In the genomic region with DNA sequence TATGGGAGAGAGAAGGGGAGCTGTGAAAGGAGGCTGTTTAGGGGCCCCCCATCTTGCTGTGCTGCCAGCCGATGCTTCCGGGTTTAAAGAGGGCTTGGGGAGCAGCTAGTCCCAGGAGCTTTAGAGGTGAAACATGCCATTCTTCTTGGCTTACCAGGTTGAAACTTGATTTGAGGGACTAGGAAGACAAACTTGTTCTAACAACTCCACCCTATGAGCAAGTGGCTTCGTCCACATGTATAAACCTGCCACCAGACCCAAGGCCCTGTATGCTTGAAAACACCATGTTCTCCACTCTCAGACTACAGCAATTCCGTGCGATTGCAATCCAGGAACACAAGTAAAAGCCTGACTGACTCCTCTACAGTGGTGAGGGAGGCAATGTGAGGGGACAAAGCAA, we compare ENCODE assay signal across 26 mouse cellular contexts. TPM values are rescaled to one million over a fixed set of nuclear protein-coding genes. Genes with fewer than 3 reads are reported as not detected.
A peak's percentile ranks its signal among the peaks of the same experiment; 100 is the strongest.
DNase-seq lines count a peak whose midpoint lies in the region; ATAC-seq and TF ChIP-seq lines count a peak whose summit lies in the region.
"Had no signal": no experiment of that assay in that cellular context is flagged by ENCODE, and none has a peak within 500 bp of the region (broad histone marks: within the 10 kb centered on the region; RNA-seq: fewer than 3 reads in every experiment).

No protein-coding gene starts in this region.

- no peak overlapping the region for H3K9ac ChIP-seq in heart, embryonic 16.5 days (ENCODE audit: low read length)
- no peak overlapping the region for H3K9ac ChIP-seq in embryonic facial prominence, embryonic 14.5 days (ENCODE audit: low read depth, low read length)
- H3K9ac ChIP-seq in limb, embryonic 14.5 days (ENCODE audit: low read depth, low read length, severe bottlenecking): no peak overlapping the region
- H3K9ac ChIP-seq in stomach, postnatal 0 days (ENCODE audit: low read length): no peak overlapping the region
- H3K9ac ChIP-seq: forebrain, embryonic 13.5 days; liver, embryonic 13.5 days; midbrain, embryonic 13.5 days had no signal

- no peak overlapping the region for H3K4me2 ChIP-seq in heart, embryonic 16.5 days (ENCODE audit: low read depth, low read length)
- no peak overlapping the region for H3K4me2 ChIP-seq in embryonic facial prominence, embryonic 14.5 days (ENCODE audit: low read depth, low read length)
- no peak overlapping the region for H3K4me2 ChIP-seq in limb, embryonic 14.5 days (replicated peaks; ENCODE audit: low read depth, low read length, severe bottlenecking)
- H3K4me2 ChIP-seq in stomach, postnatal 0 days (replicated peaks; ENCODE audit: low read depth): no peak overlapping the region
- H3K4me2 ChIP-seq: forebrain, embryonic 13.5 days; heart, embryonic 11.5 days; liver, embryonic 13.5 days; midbrain, embryonic 13.5 days had no signal

- H3K27ac ChIP-seq in heart, embryonic 16.5 days (ENCODE audit: low read length): peak overlapping the region; percentile 37; the same call in 1 of the 2 replicates
- peak overlapping the region; percentile 63; the same call in 1 of the 2 replicates for H3K27ac ChIP-seq in embryonic facial prominence, embryonic 14.5 days (replicated peaks; ENCODE audit: low read depth, low read length)
- no peak overlapping the region for H3K27ac ChIP-seq in limb, embryonic 14.5 days (replicated peaks; ENCODE audit: low read depth, low read length)
- peak overlapping the region; percentile 80 for H3K27ac ChIP-seq in stomach, postnatal 0 days (replicated peaks)
- H3K27ac ChIP-seq: forebrain, embryonic 13.5 days; liver, embryonic 13.5 days; macrophage; midbrain, embryonic 13.5 days had no signal

- no peaks in the 10 kb centered on the region for H3K27me3 ChIP-seq in heart, embryonic 16.5 days (ENCODE audit: control insufficient read depth, insufficient read depth, low read length)
- H3K27me3 ChIP-seq in embryonic facial prominence, embryonic 14.5 days (replicated peaks; ENCODE audit: control insufficient read depth, insufficient read depth, low read length): no peaks in the 10 kb centered on the region
- H3K27me3 ChIP-seq in limb, embryonic 14.5 days (ENCODE audit: control insufficient read depth, insufficient read depth, low read length): no peaks in the 10 kb centered on the region
- H3K27me3 ChIP-seq in stomach, postnatal 0 days (ENCODE audit: control insufficient read depth, insufficient read depth, low read length): no peaks in the 10 kb centered on the region
- H3K27me3 ChIP-seq: forebrain, embryonic 13.5 days; liver, embryonic 13.5 days; midbrain, embryonic 13.5 days; Patski had no signal

- no peak for ATAC-seq in heart, embryonic 16.5 days (replicated peaks; ENCODE audit: extremely low read depth, insufficient read depth, low FRiP score)
- peak; percentile 60; the same call in 1 of the 2 replicates for ATAC-seq in embryonic facial prominence, embryonic 14.5 days (ENCODE audit: low read depth)
- no peak for ATAC-seq in limb, embryonic 14.5 days (ENCODE audit: low FRiP score, low read depth)
- peak; percentile 51; the same call in 1 of the 2 replicates for ATAC-seq in stomach, postnatal 0 days (ENCODE audit: low FRiP score, low TSS enrichment)
- ATAC-seq in granulocyte monocyte progenitor cell, adult 5-6 weeks (replicated peaks; ENCODE audit: poor library complexity, severe bottlenecking): no peak
- ATAC-seq: forebrain, embryonic 13.5 days; hindbrain, embryonic 16.5 days; midbrain, embryonic 13.5 days; Patski had no signal

- no peak overlapping the region for H3K4me3 ChIP-seq in heart, embryonic 16.5 days (ENCODE audit: low read length)
- H3K4me3 ChIP-seq in embryonic facial prominence, embryonic 14.5 days (ENCODE audit: low read depth, low read length): no peak overlapping the region
- H3K4me3 ChIP-seq in limb, embryonic 14.5 days (replicated peaks; ENCODE audit: low read length): no peak overlapping the region
- H3K4me3 ChIP-seq in stomach, postnatal 0 days (ENCODE audit: low read depth, low read length): no peak overlapping the region
- H3K4me3 ChIP-seq: forebrain, embryonic 13.5 days; liver, embryonic 13.5 days; midbrain, embryonic 13.5 days had no signal

- intact Hi-C loops in heart, postnatal 14 days (cut with DNase I): no loop called here

- H3K9me3 ChIP-seq in heart, embryonic 16.5 days (replicated peaks; ENCODE audit: control insufficient read depth, low read length): no peaks in the 10 kb centered on the region
- H3K9me3 ChIP-seq in embryonic facial prominence, embryonic 14.5 days (ENCODE audit: control insufficient read depth, low read length): no peaks in the 10 kb centered on the region
- no peaks in the 10 kb centered on the region for H3K9me3 ChIP-seq in limb, embryonic 14.5 days (ENCODE audit: control insufficient read depth, low read length)
- H3K9me3 ChIP-seq in stomach, postnatal 0 days (ENCODE audit: control insufficient read depth, low read length): no peaks in the 10 kb centered on the region
- H3K9me3 ChIP-seq: forebrain, embryonic 13.5 days; liver, embryonic 13.5 days; midbrain, embryonic 13.5 days had no signal

- TF ChIP-seq EP300 in stomach, postnatal 0 days (optimal IDR thresholded peaks at IDR 0.05): peak; percentile 79

- peaks cover 34% of the 10 kb centered on the region for H3K36me3 ChIP-seq in heart, embryonic 16.5 days (ENCODE audit: control insufficient read depth, insufficient read depth)
- H3K36me3 ChIP-seq in embryonic facial prominence, embryonic 14.5 days (ENCODE audit: control insufficient read depth, insufficient read depth, low read length): peaks cover 83% of the 10 kb centered on the region
- peaks cover 73% of the 10 kb centered on the region for H3K36me3 ChIP-seq in limb, embryonic 14.5 days (ENCODE audit: control insufficient read depth, insufficient read depth, low read length)
- H3K36me3 ChIP-seq in stomach, postnatal 0 days (ENCODE audit: control insufficient read depth, insufficient read depth, low read length): peaks cover 30% of the 10 kb centered on the region

- no peak for DNase-seq in heart, postnatal 14 days
- DNase-seq in embryonic facial prominence, embryonic 14.5 days (ENCODE audit: low spot score): peak; percentile 81
- peak; percentile 20 for DNase-seq in limb, embryonic 14.5 days (ENCODE audit: low spot score)
- DNase-seq in stomach, postnatal 0 days (ENCODE audit: low spot score): no peak
- DNase-seq in neural tube, embryonic 10.5 days (ENCODE audit: extremely low spot score, low spot score): no peak
- DNase-seq: adrenal gland, postnatal 14 days; cerebellum, adult 11 months; cerebellum, adult 9-10 months; gastrocnemius, postnatal 14 days; heart, adult 18-20 months; heart, postnatal 10 days; kidney, adult 8-10 months; kidney, postnatal 10 days; liver, embryonic 13.5 days; lung, adult 18-20 months; lung, postnatal 10 days; thymus, adult 18-20 months; thymus, postnatal 36 days had no signal

- TF ChIP-seq CTCF in stomach, postnatal 0 days (IDR thresholded peaks at IDR 0.05; ENCODE audit: low read depth): no peak

- WGBS in heart, embryonic 16.5 days: 83% methylated on average over 5 of the region's 5 CpGs
- 73% methylated on average over 5 of the region's 5 CpGs for WGBS in embryonic facial prominence, embryonic 14.5 days
- 74% methylated on average over 5 of the region's 5 CpGs for WGBS in limb, embryonic 14.5 days
- WGBS in stomach, postnatal 0 days: 82% methylated on average over 5 of the region's 5 CpGs

- H3K4me1 ChIP-seq in heart, embryonic 16.5 days (ENCODE audit: control insufficient read depth, insufficient read depth, low read length): no peaks in the 10 kb centered on the region
- no peaks in the 10 kb centered on the region for H3K4me1 ChIP-seq in embryonic facial prominence, embryonic 14.5 days (ENCODE audit: control insufficient read depth, insufficient read depth, low read length)
- H3K4me1 ChIP-seq in limb, embryonic 14.5 days (ENCODE audit: control insufficient read depth, insufficient read depth, low read length): no peaks in the 10 kb centered on the region
- H3K4me1 ChIP-seq in stomach, postnatal 0 days (replicated peaks; ENCODE audit: control insufficient read depth, insufficient read depth): no peaks in the 10 kb centered on the region
- H3K4me1 ChIP-seq: forebrain, embryonic 13.5 days; liver, embryonic 13.5 days; midbrain, embryonic 13.5 days had no signal

- no peak for TF ChIP-seq POLR2A in limb, embryonic 14.5 days (IDR thresholded peaks at IDR 0.05; ENCODE audit: borderline replicate concordance, extremely low read depth, insufficient read depth, insufficient read length)

RNA-seq across cellular contexts. Expression of a gene that starts 7.8 kb away (rescaled TPM):
- 22.6 and 25.7 TPM in 2 replicates for polyA plus RNA-seq in heart, embryonic 16.5 days (2015; fragmentation: Nextera tagmentation; extraction: Ambion mirVana)
- total RNA-seq in heart, postnatal 14 days (2021): 1 to 10 TPM; 2.0 to 2.2 TPM
- 27.2 and 34.4 TPM in 2 replicates for polyA plus RNA-seq in embryonic facial prominence, embryonic 14.5 days (2014; fragmentation: Nextera tagmentation; extraction: Ambion mirVana)
- 15.7 and 24.3 TPM in 2 replicates for polyA plus RNA-seq in limb, embryonic 14.5 days (2012; rRNA removed)
- 32.9 and 36.5 TPM in 2 replicates for polyA plus RNA-seq in limb, embryonic 14.5 days (2014; fragmentation: Nextera tagmentation; extraction: Ambion mirVana)
- 10.6 and 11.8 TPM in 2 replicates for polyA plus RNA-seq in stomach, postnatal 0 days (2015; fragmentation: Nextera tagmentation; extraction: Ambion mirVana)
- 51.8 and 62.8 TPM in 2 replicates for total RNA-seq in granulocyte monocyte progenitor cell, adult 5-6 weeks (2014; fragmentation: Nextera tagmentation)
- total RNA-seq in granulocyte monocyte progenitor cell, adult 5-6 weeks (2017): 42.9 and 63.5 TPM in 2 replicates

RNA-seq across cellular contexts. Expression of a gene that starts 15.9 kb away (rescaled TPM):
- polyA plus RNA-seq in heart, embryonic 16.5 days (2015; fragmentation: Nextera tagmentation; extraction: Ambion mirVana): 38.6 and 41.7 TPM in 2 replicates
- total RNA-seq in heart, postnatal 14 days (2021): 10 to 100 TPM; 17.4 to 17.6 TPM
- 45.8 and 55.2 TPM in 2 replicates for polyA plus RNA-seq in embryonic facial prominence, embryonic 14.5 days (2014; fragmentation: Nextera tagmentation; extraction: Ambion mirVana)
- 40.2 and 61.6 TPM in 2 replicates for polyA plus RNA-seq in limb, embryonic 14.5 days (2012; rRNA removed)
- polyA plus RNA-seq in limb, embryonic 14.5 days (2014; fragmentation: Nextera tagmentation; extraction: Ambion mirVana): 42.4 and 44.4 TPM in 2 replicates
- polyA plus RNA-seq in stomach, postnatal 0 days (2015; fragmentation: Nextera tagmentation; extraction: Ambion mirVana): 42.3 and 42.4 TPM in 2 replicates
- total RNA-seq in granulocyte monocyte progenitor cell, adult 5-6 weeks (2014; fragmentation: Nextera tagmentation): 76.1 and 81.6 TPM in 2 replicates
- 68.2 and 82.4 TPM in 2 replicates for total RNA-seq in granulocyte monocyte progenitor cell, adult 5-6 weeks (2017)

RNA-seq across cellular contexts. Expression of a gene that starts 16.7 kb away (rescaled TPM):
- 14.5 and 14.9 TPM in 2 replicates for polyA plus RNA-seq in heart, embryonic 16.5 days (2015; fragmentation: Nextera tagmentation; extraction: Ambion mirVana)
- 10 to 100 TPM; 37.7 to 40.0 TPM for total RNA-seq in heart, postnatal 14 days (2021)
- 10.4 and 12.1 TPM in 2 replicates for polyA plus RNA-seq in embryonic facial prominence, embryonic 14.5 days (2014; fragmentation: Nextera tagmentation; extraction: Ambion mirVana)
- 53.6 and 65.4 TPM in 2 replicates for polyA plus RNA-seq in limb, embryonic 14.5 days (2012; rRNA removed)
- polyA plus RNA-seq in limb, embryonic 14.5 days (2014; fragmentation: Nextera tagmentation; extraction: Ambion mirVana): 11.3 and 12.7 TPM in 2 replicates
- 16.1 and 17.9 TPM in 2 replicates for polyA plus RNA-seq in stomach, postnatal 0 days (2015; fragmentation: Nextera tagmentation; extraction: Ambion mirVana)
- 12.3 and 15.7 TPM in 2 replicates for total RNA-seq in granulocyte monocyte progenitor cell, adult 5-6 weeks (2014; fragmentation: Nextera tagmentation)
- total RNA-seq in granulocyte monocyte progenitor cell, adult 5-6 weeks (2017): 20.0 and 27.4 TPM in 2 replicates

RNA-seq across cellular contexts. Expression of a gene that starts 16.7 kb away (rescaled TPM):
- polyA plus RNA-seq in heart, embryonic 16.5 days (2015; fragmentation: Nextera tagmentation; extraction: Ambion mirVana): 70.9 and 72.6 TPM in 2 replicates
- 10 to 100 TPM; 20.9 to 25.8 TPM for total RNA-seq in heart, postnatal 14 days (2021)
- polyA plus RNA-seq in embryonic facial prominence, embryonic 14.5 days (2014; fragmentation: Nextera tagmentation; extraction: Ambion mirVana): 55.7 and 60.2 TPM in 2 replicates
- polyA plus RNA-seq in limb, embryonic 14.5 days (2012; rRNA removed): 32.4 and 36.8 TPM in 2 replicates
- polyA plus RNA-seq in limb, embryonic 14.5 days (2014; fragmentation: Nextera tagmentation; extraction: Ambion mirVana): 52.5 and 52.7 TPM in 2 replicates
- polyA plus RNA-seq in stomach, postnatal 0 days (2015; fragmentation: Nextera tagmentation; extraction: Ambion mirVana): 29.7 and 29.8 TPM in 2 replicates
- total RNA-seq in granulocyte monocyte progenitor cell, adult 5-6 weeks (2014; fragmentation: Nextera tagmentation): 27.6 and 53.4 TPM in 2 replicates
- total RNA-seq in granulocyte monocyte progenitor cell, adult 5-6 weeks (2017): 25.8 and 43.7 TPM in 2 replicates

RNA-seq across cellular contexts. Expression of a gene that starts 20.6 kb away (rescaled TPM):
- polyA plus RNA-seq in heart, embryonic 16.5 days (2015; fragmentation: Nextera tagmentation; extraction: Ambion mirVana): 29.9 and 30.0 TPM in 2 replicates
- total RNA-seq in heart, postnatal 14 days (2021): 10 to 100 TPM; 16.8 to 21.4 TPM
- polyA plus RNA-seq in embryonic facial prominence, embryonic 14.5 days (2014; fragmentation: Nextera tagmentation; extraction: Ambion mirVana): 39.1 and 40.5 TPM in 2 replicates
- 49.1 and 64.3 TPM in 2 replicates for polyA plus RNA-seq in limb, embryonic 14.5 days (2012; rRNA removed)
- polyA plus RNA-seq in limb, embryonic 14.5 days (2014; fragmentation: Nextera tagmentation; extraction: Ambion mirVana): 41.9 and 43.3 TPM in 2 replicates
- 26.4 and 26.8 TPM in 2 replicates for polyA plus RNA-seq in stomach, postnatal 0 days (2015; fragmentation: Nextera tagmentation; extraction: Ambion mirVana)
- 26.8 and 35.8 TPM in 2 replicates for total RNA-seq in granulocyte monocyte progenitor cell, adult 5-6 weeks (2014; fragmentation: Nextera tagmentation)
- total RNA-seq in granulocyte monocyte progenitor cell, adult 5-6 weeks (2017): 30.5 and 32.2 TPM in 2 replicates

Comparison
In these comparisons a context has a peak if more than half of its experiments do, and no peak if none do; other contexts are left out.
1. ATAC-seq: peak in embryonic facial prominence, embryonic 14.5 days (single experiment) and stomach, postnatal 0 days (single experiment); none in heart, embryonic 16.5 days (single experiment), limb, embryonic 14.5 days (single experiment) and granulocyte monocyte progenitor cell, adult 5-6 weeks (single experiment).
2. DNase-seq: peak in embryonic facial prominence, embryonic 14.5 days (single experiment) and limb, embryonic 14.5 days (single experiment); none in heart, postnatal 14 days (0 of 2), stomach, postnatal 0 days (single experiment) and neural tube, embryonic 10.5 days (single experiment).